11 mouse cellular contexts compared by ENCODE assay signal in genomic region chr7:111014039-111014605, GRCm38 (mm10). TPM values are rescaled to one million over a fixed set of nuclear protein-coding genes. Genes with fewer than 3 reads are reported as not detected.
DNase-seq lines count a peak whose midpoint lies in the region; ATAC-seq and TF ChIP-seq lines count a peak whose summit lies in the region.
"Had no signal": no experiment of that assay in that cellular context is flagged by ENCODE, and none has a peak within 500 bp of the region (broad histone marks: within the 10 kb centered on the region; RNA-seq: fewer than 3 reads in every experiment).

No protein-coding gene starts in this region.

- DNase-seq in CD4-positive, CD25-positive, alpha-beta regulatory T cell, adult 2 months (ENCODE audit: low read depth, low spot score) = peak; percentile 8
- peak; percentile 5 for DNase-seq in lung, embryonic 14.5 days
- no peak for DNase-seq in lung, postnatal 25 days (ENCODE audit: low spot score)
- DNase-seq in MEL (ENCODE audit: low read depth, low spot score) = peak; percentile 86
- no peak for DNase-seq in midbrain, embryonic 10.5 days (ENCODE audit: low spot score)

- H3K36me3 ChIP-seq in lung, embryonic 14.5 days (ENCODE audit: insufficient read depth) = no peaks in the 10 kb centered on the region
- peaks cover 0 to 2% of the 10 kb centered on the region in 2 experiments; a peak in 2 of 4 replicates for H3K36me3 ChIP-seq in MEL (ENCODE audit: control insufficient read depth in 1 of 2, insufficient read depth in 2 of 2, low read length in 2 of 2)
- H3K36me3 ChIP-seq in midbrain, embryonic 10.5 days = no peaks in the 10 kb centered on the region
- no peaks in the 10 kb centered on the region for H3K36me3 ChIP-seq in midbrain, embryonic 13.5 days

- H3K79me2 ChIP-seq in MEL (ENCODE audit: control insufficient read depth, insufficient read depth, low read length, poor library complexity) = no peaks in the 10 kb centered on the region

- no peak overlapping the region for H3K4me3 ChIP-seq in lung, embryonic 14.5 days (ENCODE audit: low read depth, low read length)
- H3K4me3 ChIP-seq in MEL (ENCODE audit: control insufficient read depth in 1 of 2, insufficient read depth in 1 of 2, low read depth in 2 of 2, low read length in 2 of 2) = peak overlapping the region in 1 of 2 experiments; percentile 55; a peak in 2 of 4 replicates
- no peak overlapping the region for H3K4me3 ChIP-seq in midbrain, embryonic 10.5 days
- no peak overlapping the region for H3K4me3 ChIP-seq in midbrain, embryonic 13.5 days (replicated peaks)
- H3K4me3 ChIP-seq: forebrain, embryonic 13.5 days; heart, adult 2 months had no signal

- TF ChIP-seq POLR2A in MEL (IDR thresholded peaks at IDR 0.05; ENCODE audit: control insufficient read depth in 1 of 2, insufficient read depth in 1 of 2, low read depth in 1 of 2, low read length in 2 of 2, poor library complexity in 1 of 2) = no peak

- no peak for ATAC-seq in CD4-positive, CD25-positive, alpha-beta regulatory T cell, adult 4 months
- ATAC-seq in lung, embryonic 14.5 days (ENCODE audit: insufficient read depth) = 0 out of 2 replicates have a peak, but pooled peaks have one; percentile 25
- ATAC-seq in monocyte, adult 5-6 weeks (replicated peaks; ENCODE audit: insufficient number of reproducible peaks, low FRiP score, low TSS enrichment, poor library complexity, severe bottlenecking) = peak; percentile 51; the same call in 1 of the 2 replicates
- no peak for ATAC-seq in midbrain, embryonic 13.5 days

- 0 out of 2 replicates have a peak, but pooled peaks have one; percentile 4 for TF ChIP-seq RAD21 in MEL (IDR thresholded peaks at IDR 0.05; ENCODE audit: low read depth, low read length)

- WGBS in lung, embryonic 14.5 days = 62% methylated on average over 7 of the region's 7 CpGs
- 81% methylated on average over 7 of the region's 7 CpGs for WGBS in midbrain, embryonic 10.5 days
- 82% methylated on average over 7 of the region's 7 CpGs for WGBS in midbrain, embryonic 13.5 days

- H3K4me2 ChIP-seq in lung, embryonic 14.5 days = no peak overlapping the region
- no peak overlapping the region for H3K4me2 ChIP-seq in midbrain, embryonic 13.5 days (replicated peaks)
- H3K4me2 ChIP-seq: forebrain, embryonic 13.5 days had no signal

- TF ChIP-seq CTCF in lung, embryonic 14.5 days (IDR thresholded peaks at IDR 0.05; ENCODE audit: low read depth) = no peak
- TF ChIP-seq CTCF in MEL (IDR thresholded peaks at IDR 0.05 in 2 of 3, conservative IDR thresholded peaks at IDR 0.05 in 1 of 3; ENCODE audit: control insufficient read depth in 1 of 3, insufficient read depth in 1 of 3, low read depth in 2 of 3, low read length in 3 of 3, poor library complexity in 1 of 3, severe bottlenecking in 1 of 3) = no peak

- peak in 1 of 2 experiments; percentile 32; a peak in 1 of 4 replicates for TF ChIP-seq EP300 in MEL (IDR thresholded peaks at IDR 0.05; ENCODE audit: low read depth in 1 of 2, low read length in 2 of 2)

- no peaks in the 10 kb centered on the region for H3K4me1 ChIP-seq in lung, embryonic 14.5 days (ENCODE audit: insufficient read depth)
- peaks cover 0 to 7% of the 10 kb centered on the region in 2 experiments; a peak in 2 of 4 replicates for H3K4me1 ChIP-seq in MEL (ENCODE audit: control insufficient read depth in 1 of 2, insufficient read depth in 2 of 2, low read length in 2 of 2)
- H3K4me1 ChIP-seq in midbrain, embryonic 10.5 days = no peaks in the 10 kb centered on the region
- no peaks in the 10 kb centered on the region for H3K4me1 ChIP-seq in midbrain, embryonic 13.5 days (replicated peaks)
- H3K4me1 ChIP-seq: forebrain, embryonic 13.5 days had no signal

- H3K9ac ChIP-seq in lung, embryonic 14.5 days = no peak overlapping the region
- H3K9ac ChIP-seq in MEL (ENCODE audit: control insufficient read depth, low read depth, low read length, poor library complexity, severe bottlenecking) = no peak overlapping the region
- H3K9ac ChIP-seq in midbrain, embryonic 13.5 days (replicated peaks) = no peak overlapping the region
- H3K9ac ChIP-seq: forebrain, embryonic 13.5 days had no signal

- no peak overlapping the region for H3K27ac ChIP-seq in lung, embryonic 14.5 days (ENCODE audit: low read depth)
- no peak overlapping the region for H3K27ac ChIP-seq in MEL (ENCODE audit: control insufficient read depth, low read depth, low read length)
- H3K27ac ChIP-seq in midbrain, embryonic 10.5 days (replicated peaks) = no peak overlapping the region
- H3K27ac ChIP-seq in midbrain, embryonic 13.5 days = no peak overlapping the region
- H3K27ac ChIP-seq: forebrain, embryonic 13.5 days; heart, adult 2 months; stomach, postnatal 0 days had no signal

- no peaks in the 10 kb centered on the region for H3K27me3 ChIP-seq in lung, embryonic 14.5 days (ENCODE audit: insufficient read depth, low read length)
- H3K27me3 ChIP-seq in MEL (ENCODE audit: control insufficient read depth in 1 of 2, insufficient read depth in 2 of 2, low read length in 2 of 2) = no peaks in the 10 kb centered on the region
- H3K27me3 ChIP-seq in midbrain, embryonic 10.5 days (ENCODE audit: low read depth, poor library complexity, severe bottlenecking) = no peaks in the 10 kb centered on the region
- H3K27me3 ChIP-seq in midbrain, embryonic 13.5 days = no peaks in the 10 kb centered on the region
- H3K27me3 ChIP-seq: forebrain, embryonic 13.5 days had no signal

- no peaks in the 10 kb centered on the region for H3K9me3 ChIP-seq in lung, embryonic 14.5 days (ENCODE audit: low read depth, low read length)
- no peaks in the 10 kb centered on the region for H3K9me3 ChIP-seq in MEL (replicated peaks; ENCODE audit: insufficient read depth, low read length)
- H3K9me3 ChIP-seq in midbrain, embryonic 10.5 days (replicated peaks) = no peaks in the 10 kb centered on the region
- no peaks in the 10 kb centered on the region for H3K9me3 ChIP-seq in midbrain, embryonic 13.5 days
- H3K9me3 ChIP-seq: forebrain, embryonic 13.5 days had no signal

TF ChIP-seq in MEL, 35 proteins besides CTCF, POLR2A, EP300 and RAD21 (continues in another document):
- TF ChIP-seq MXI1 (IDR thresholded peaks at IDR 0.05; ENCODE audit: low read depth, low read length) (peak; percentile 37; the same call in 1 of the 2 replicates), ZNF384 (IDR thresholded peaks at IDR 0.05; ENCODE audit: low read depth, low read length) (no peak), USF1 (IDR thresholded peaks at IDR 0.05; ENCODE audit: low read depth, low read length) (no peak), BHLHE40 (IDR thresholded peaks at IDR 0.05; ENCODE audit: borderline replicate concordance, low read depth, low read length) (no peak), SIN3A (IDR thresholded peaks at IDR 0.05; ENCODE audit: low read length) (0 out of 2 replicates have a peak, but pooled peaks have one; percentile 30), TBP (IDR thresholded peaks at IDR 0.05; ENCODE audit: low read depth, low read length) (no peak), GABPA (IDR thresholded peaks at IDR 0.05; ENCODE audit: low read depth, low read length) (no peak), HCFC1 (IDR thresholded peaks at IDR 0.05; ENCODE audit: low read depth, low read length) (no peak), JUND (IDR thresholded peaks at IDR 0.05; ENCODE audit: low read depth, low read length) (no peak), UBTF (IDR thresholded peaks at IDR 0.05; ENCODE audit: borderline replicate concordance, insufficient read depth, low read depth, low read length) (no peak), MYB (IDR thresholded peaks at IDR 0.05; ENCODE audit: low read depth, low read length) (no peak), POLR2AphosphoS5 (IDR thresholded peaks at IDR 0.05; ENCODE audit: borderline replicate concordance, low read depth, low read length) (no peak), RCOR1 (IDR thresholded peaks at IDR 0.05; ENCODE audit: low read depth, low read length) (peak; percentile 59), MYC (IDR thresholded peaks at IDR 0.05; ENCODE audit: low read depth, low read length) (0 out of 2 replicates have a peak, but pooled peaks have one; percentile 17), USF2 (IDR thresholded peaks at IDR 0.05; ENCODE audit: borderline replicate concordance in 1 of 2, insufficient read depth in 1 of 2, low read depth in 1 of 2, low read length in 2 of 2) (no peak), CHD2 (IDR thresholded peaks at IDR 0.05; ENCODE audit: low read length) (no peak), ZKSCAN1 (IDR thresholded peaks at IDR 0.05; ENCODE audit: low read depth, low read length) (no peak), GATA1 (IDR thresholded peaks at IDR 0.05; ENCODE audit: low read depth, low read length) (no peak), NRF1 (IDR thresholded peaks at IDR 0.05; ENCODE audit: insufficient read depth, low read depth, low read length, poor library complexity, severe bottlenecking) (no peak), MEF2A (IDR thresholded peaks at IDR 0.05; ENCODE audit: extremely low read depth, insufficient replicate concordance, low read depth, low read length, poor library complexity, severe bottlenecking) (no peak), E2F4 (IDR thresholded peaks at IDR 0.05; ENCODE audit: borderline replicate concordance, low read depth, low read length) (no peak), POLR2AphosphoS2 (IDR thresholded peaks at IDR 0.05; ENCODE audit: low read length) (no peak)

RNA-seq across cellular contexts. Expression of gene Ctr9, which starts 14.6 kb away (rescaled TPM):
- 10 to 100 TPM; 39.0 to 49.5 TPM for polyA plus RNA-seq in CD4-positive, CD25-positive, alpha-beta regulatory T cell, adult 4 months (2017; shearing (Covaris generic))
- polyA plus RNA-seq in lung, embryonic 14.5 days (2014; fragmentation: Nextera tagmentation; extraction: Ambion mirVana) = 65.2 and 68.8 TPM in 2 replicates
- 37.5 and 37.9 TPM in 2 replicates for total RNA-seq in MEL (2012; rRNA removed)
- 100 to 1,000 TPM in 1 of 2 experiments, 10 to 100 TPM in 1; 42.8 to 141 TPM for polyA plus RNA-seq in MEL (2012; ENCODE audit: insufficient read depth in 1 of 2, insufficient read length in 2 of 2, low read depth in 1 of 2, low replicate concordance in 2 of 2, missing spikeins in 1 of 2)
- 45.3 to 55.4 TPM (median 55.0 TPM) in 3 replicates for total RNA-seq in monocyte, adult 5-6 weeks (2017)
- 81.6 and 93.9 TPM in 2 replicates for polyA plus RNA-seq in midbrain, embryonic 10.5 days (2016; fragmentation: Nextera tagmentation; extraction: Ambion mirVana)
- polyA plus RNA-seq in midbrain, embryonic 13.5 days (2015; fragmentation: Nextera tagmentation; extraction: Ambion mirVana) = 99.7 and 102 TPM in 2 replicates

RNA-seq across cellular contexts. Expression of gene Mrvi1, which starts 31.9 kb away (rescaled TPM):
- under 1 TPM; 0.48 to 0.85 TPM for polyA plus RNA-seq in CD4-positive, CD25-positive, alpha-beta regulatory T cell, adult 4 months (2017; shearing (Covaris generic))
- polyA plus RNA-seq in lung, embryonic 14.5 days (2014; fragmentation: Nextera tagmentation; extraction: Ambion mirVana) = 15.2 and 15.8 TPM in 2 replicates
- total RNA-seq in MEL (2012; rRNA removed) = 0.19 and 0.20 TPM in 2 replicates
- under 1 TPM in 1 of 2 experiments, not detected in 1; 0.92 TPM for polyA plus RNA-seq in MEL (2012; ENCODE audit: insufficient read depth in 1 of 2, insufficient read length in 2 of 2, low read depth in 1 of 2, low replicate concordance in 2 of 2, missing spikeins in 1 of 2)
- total RNA-seq in monocyte, adult 5-6 weeks (2017) = 0.19 to 10.2 TPM (median 1.1 TPM) in 3 replicates
- polyA plus RNA-seq in midbrain, embryonic 10.5 days (2016; fragmentation: Nextera tagmentation; extraction: Ambion mirVana) = 1.0 and 1.6 TPM in 2 replicates
- polyA plus RNA-seq in midbrain, embryonic 13.5 days (2015; fragmentation: Nextera tagmentation; extraction: Ambion mirVana) = 0.62 and 0.86 TPM in 2 replicates

Comparison
In these comparisons a context has a peak if more than half of its experiments do, and no peak if none do; other contexts are left out.
1. DNase-seq: peak in CD4-positive, CD25-positive, alpha-beta regulatory T cell, adult 2 months (single experiment), lung, embryonic 14.5 days (single experiment) and MEL (single experiment); none in lung, postnatal 25 days (single experiment) and midbrain, embryonic 10.5 days (single experiment).
2. ATAC-seq: peak in lung, embryonic 14.5 days (single experiment) and monocyte, adult 5-6 weeks (single experiment); none in CD4-positive, CD25-positive, alpha-beta regulatory T cell, adult 4 months (single experiment) and midbrain, embryonic 13.5 days (single experiment).